Mouse (Mus musculus): Measurements from ENCODE around the gene Parg.

Gene Parg

GRCm38 (mm10) chr14:32249616-32250015 lies 47.9 kb downstream of the Parg start:
- no peak for TF ChIP-seq GATA4 (IDR thresholded peaks at IDR 0.05; ENCODE audit: insufficient replicate concordance, low read length)

DNA sequence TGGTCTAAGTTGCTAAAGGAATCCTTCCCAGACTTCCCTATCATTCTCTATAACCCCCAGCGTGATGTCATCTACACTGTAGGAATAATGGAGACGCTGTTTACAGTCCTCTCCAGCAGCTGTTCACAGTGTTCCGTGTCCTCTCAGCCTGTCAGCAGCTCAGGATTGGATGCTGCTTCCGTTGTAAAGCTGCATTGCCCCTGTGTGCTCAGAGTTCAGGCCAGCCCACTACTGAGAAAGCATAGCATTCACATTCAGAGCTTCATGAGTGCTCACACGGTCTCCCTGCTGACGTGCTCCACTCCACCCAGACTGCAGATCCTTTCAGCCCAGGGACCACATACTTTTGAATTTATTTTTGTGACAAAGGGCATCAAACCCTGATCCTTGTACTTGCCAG lies 59.1 kb downstream of the Parg start:
- TF ChIP-seq GATA4 (IDR thresholded peaks at IDR 0.05; ENCODE audit: insufficient replicate concordance, low read length): no peak

GRCm38 (mm10) chr14:32261741-32262140 lies 60.0 kb downstream of the Parg start:
- TF ChIP-seq GATA4 (IDR thresholded peaks at IDR 0.05; ENCODE audit: insufficient replicate concordance, low read length): no peak

- no peak for TF ChIP-seq GATA4 (IDR thresholded peaks at IDR 0.05; ENCODE audit: insufficient replicate concordance, low read length)
These were observed 67.2 kb downstream of the Parg start for GRCm38 (mm10) chr14:32268999-32269398.

GRCm38 (mm10) chr14:32269589-32269988 lies 67.8 kb downstream of the Parg start:
- no peak for TF ChIP-seq GATA4 (IDR thresholded peaks at IDR 0.05; ENCODE audit: insufficient replicate concordance, low read length)

GRCm38 (mm10) chr14:32301622-32302021 lies 99.9 kb downstream of the Parg start:
- TF ChIP-seq GATA4 (IDR thresholded peaks at IDR 0.05; ENCODE audit: insufficient replicate concordance, low read length): no peak

DNA sequence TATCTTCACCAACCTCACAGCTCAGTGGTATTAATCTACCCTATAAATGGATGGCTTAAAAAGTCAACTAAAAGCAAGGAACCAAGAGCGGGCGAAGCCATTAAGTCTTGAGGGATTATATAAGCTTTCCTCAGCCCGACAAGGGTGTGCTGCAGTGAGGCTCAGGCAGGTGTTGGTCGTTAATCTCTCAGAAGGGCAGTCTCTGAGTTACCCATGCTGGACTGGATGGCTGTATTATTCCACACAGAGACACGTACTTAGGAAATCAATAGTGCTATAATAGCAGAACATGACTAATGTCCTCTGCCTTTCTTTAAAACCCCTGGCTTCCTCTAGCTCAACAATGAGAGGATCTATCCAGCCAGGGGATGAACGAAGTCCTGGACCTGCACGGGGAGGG lies 100.7 kb downstream of the Parg start:
- no peak for TF ChIP-seq GATA4 (IDR thresholded peaks at IDR 0.05; ENCODE audit: insufficient replicate concordance, low read length)

- no peak for TF ChIP-seq GATA4 (IDR thresholded peaks at IDR 0.05; ENCODE audit: insufficient replicate concordance, low read length)
These were observed 103.2 kb downstream of the Parg start for GRCm38 (mm10) chr14:32304921-32305320.

- TF ChIP-seq GATA4 (IDR thresholded peaks at IDR 0.05; ENCODE audit: insufficient replicate concordance, low read length): no peak
These were observed 108.1 kb downstream of the Parg start for GRCm38 (mm10) chr14:32309876-32310275.

DNA sequence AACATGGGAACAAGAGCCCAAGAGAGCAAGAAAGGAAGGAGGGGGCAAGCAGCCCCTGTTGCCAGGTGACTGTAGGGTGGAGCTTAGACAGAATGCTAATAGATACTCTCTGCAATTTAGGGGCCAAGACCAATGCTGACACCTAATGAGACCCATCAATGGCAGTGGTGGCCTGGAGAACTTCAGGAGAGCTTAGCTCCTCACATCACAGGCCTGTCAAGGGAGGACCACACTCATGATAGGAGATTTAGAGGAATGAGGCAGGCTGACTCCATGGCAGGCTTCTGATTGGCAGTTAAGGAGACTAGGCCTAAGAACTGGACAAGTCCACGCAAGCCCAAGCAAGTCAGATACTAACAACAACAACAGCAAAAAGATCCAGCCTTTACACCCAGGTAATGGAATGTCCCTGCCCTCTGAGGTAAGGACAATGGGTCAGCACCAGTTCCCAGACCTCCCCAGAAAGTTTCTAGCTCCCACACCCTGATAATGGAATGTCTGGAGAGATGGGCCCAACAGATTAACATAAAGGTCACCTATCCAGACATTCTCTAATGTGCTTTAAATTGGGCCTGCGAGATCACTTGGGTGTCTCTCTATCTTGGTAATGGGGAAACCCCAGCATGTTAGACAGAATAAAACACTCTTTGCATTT lies 109.8 kb downstream of the Parg start:
- no peak for TF ChIP-seq GATA4 (IDR thresholded peaks at IDR 0.05; ENCODE audit: insufficient replicate concordance, low read length)

DNA sequence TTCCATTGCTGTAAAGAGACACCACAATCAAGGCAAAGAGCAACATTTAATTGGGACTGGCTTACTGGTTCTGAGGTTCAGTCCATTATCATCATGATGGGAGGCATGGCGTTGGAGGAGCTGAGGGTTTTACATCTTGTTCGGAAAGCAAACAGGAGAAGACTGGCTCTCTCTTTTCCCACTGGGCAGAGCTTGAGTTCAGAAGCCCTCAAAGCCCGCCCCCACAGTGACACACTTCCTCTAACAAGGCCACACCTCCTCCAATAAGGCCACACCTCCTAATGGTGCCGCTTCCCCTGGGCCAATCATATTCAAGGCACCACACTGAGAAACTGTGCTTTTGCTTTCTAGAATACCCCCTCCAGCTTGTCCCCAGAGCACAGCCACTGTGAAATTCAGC lies 116.1 kb downstream of the Parg start:
- no peak for TF ChIP-seq GATA4 (IDR thresholded peaks at IDR 0.05; ENCODE audit: insufficient replicate concordance, low read length)

DNA sequence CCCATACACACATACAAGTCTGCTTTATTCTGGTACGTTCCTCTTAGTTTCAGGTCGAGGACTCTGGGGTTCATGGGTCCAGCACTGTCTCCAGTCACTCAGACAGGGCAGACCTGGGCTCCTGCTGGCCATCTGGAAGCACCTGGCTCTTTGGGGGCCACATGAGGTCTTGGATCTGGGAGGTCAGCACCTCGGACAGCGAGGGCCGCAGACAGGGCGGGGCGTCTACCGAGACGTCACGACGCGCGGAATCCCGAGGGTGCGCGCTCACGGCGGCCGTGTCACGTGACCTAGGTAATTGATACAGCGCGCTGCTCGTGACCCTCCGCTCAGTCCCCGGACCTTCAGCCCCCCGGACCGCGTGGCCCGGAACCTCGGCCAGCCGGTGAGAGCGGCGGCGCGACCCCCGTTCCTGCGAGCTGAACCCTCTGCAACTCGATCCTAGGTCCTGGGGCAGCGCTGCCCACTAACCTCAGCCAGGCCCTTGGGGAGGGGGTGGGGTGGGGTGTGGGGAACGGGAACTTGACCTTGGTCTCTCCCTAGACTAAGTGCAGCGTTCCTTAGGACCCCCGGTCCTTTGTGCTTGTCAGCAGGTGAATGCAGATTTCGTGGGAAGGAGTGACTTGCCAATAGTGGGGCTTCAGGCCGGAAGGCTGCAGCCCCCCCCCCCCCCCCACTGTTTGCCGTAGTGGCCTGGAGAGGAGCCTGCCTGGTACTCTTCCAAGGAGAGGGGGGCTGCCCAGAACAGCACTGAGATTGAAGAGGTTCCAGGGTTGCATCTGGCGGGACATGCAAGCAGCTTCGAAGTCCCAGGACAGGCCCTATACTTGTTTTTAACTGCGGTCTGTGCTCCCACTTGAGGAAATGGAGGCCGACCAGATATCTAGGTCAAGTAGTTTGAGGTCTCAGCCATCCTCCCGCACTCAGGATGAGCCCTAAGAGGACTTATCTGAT lies 120.3 kb downstream of the Parg start, which contains the start of gene Ogdhl:
Gene Ogdhl, plus strand, starts transcription at position 288 of the 954 bp plus-strand sequence.
- no peak for TF ChIP-seq GATA4 (IDR thresholded peaks at IDR 0.05; ENCODE audit: insufficient replicate concordance, low read length)

GRCm38 (mm10) chr14:32323221-32323620 lies 121.5 kb downstream of the Parg start:
- TF ChIP-seq GATA4 (IDR thresholded peaks at IDR 0.05; ENCODE audit: insufficient replicate concordance, low read length): no peak

- TF ChIP-seq GATA4 (IDR thresholded peaks at IDR 0.05; ENCODE audit: insufficient replicate concordance, low read length): no peak
These were observed 125.6 kb downstream of the Parg start for GRCm38 (mm10) chr14:32327366-32327765.

DNA sequence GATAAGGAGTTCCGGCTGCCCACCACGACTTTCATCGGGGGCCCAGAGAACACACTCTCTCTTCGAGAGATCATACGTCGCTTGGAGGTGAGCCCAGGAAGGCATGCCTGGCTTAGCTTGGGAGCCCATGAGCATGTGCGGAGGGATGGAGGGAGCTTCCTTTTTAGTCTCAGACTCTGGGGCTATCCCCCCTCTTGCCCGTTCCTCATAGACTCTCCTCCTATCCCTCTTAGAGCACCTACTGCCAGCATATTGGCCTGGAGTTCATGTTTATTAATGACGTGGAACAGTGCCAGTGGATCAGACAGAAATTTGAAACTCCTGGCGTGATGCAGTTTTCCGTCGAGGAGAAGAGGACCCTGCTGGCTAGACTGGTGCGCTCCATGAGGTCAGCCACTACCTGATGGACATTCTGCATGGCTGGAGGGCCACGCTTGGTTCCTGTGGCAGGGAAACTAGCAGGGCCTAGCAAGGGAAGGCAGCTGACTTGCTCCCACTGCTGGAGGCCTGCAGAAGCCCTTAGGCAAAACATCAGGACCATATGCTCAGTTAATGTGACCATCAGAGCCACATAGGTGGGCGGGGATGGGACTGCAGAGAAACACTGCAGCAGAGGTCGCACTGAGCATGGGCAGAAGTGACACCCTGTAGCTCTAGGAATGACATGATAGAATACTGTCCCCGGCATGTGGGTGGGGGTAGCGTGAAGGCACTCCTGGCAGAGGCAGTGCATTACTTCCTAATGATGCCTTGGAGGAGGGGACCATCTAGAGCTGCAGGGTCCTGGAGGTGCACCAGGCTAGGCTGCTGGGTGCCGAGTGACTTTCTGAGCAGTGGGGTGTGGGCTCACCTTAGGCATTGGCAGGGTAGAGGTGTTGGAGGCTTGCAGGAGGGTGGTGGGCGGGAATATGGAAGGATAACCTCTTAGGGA lies 131.0 kb downstream of the Parg start:
- no peak for TF ChIP-seq GATA4 (IDR thresholded peaks at IDR 0.05; ENCODE audit: insufficient replicate concordance, low read length)
